11 mouse cellular contexts compared by ENCODE assay signal in the genomic region with DNA sequence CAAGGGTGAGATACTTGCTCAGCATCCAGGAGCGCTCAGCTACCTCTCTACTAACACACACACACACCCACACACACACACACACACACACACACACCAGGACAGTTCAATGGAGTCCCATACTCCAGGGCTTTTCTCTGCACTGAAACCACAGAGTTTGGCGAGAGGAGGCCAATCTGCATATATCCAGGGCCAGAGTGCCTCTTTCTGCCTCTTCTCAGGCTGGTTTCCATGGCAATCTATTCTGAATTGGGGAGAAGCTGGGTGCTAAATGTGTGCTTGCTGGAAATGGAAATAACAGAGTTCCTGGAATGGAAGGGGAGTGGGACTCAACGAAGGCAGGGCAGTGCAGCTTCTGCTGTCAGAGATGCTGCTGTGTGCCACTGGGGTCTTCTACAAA. TPM values are rescaled to one million over a fixed set of nuclear protein-coding genes. Genes with fewer than 3 reads are reported as not detected.
A peak's percentile ranks its signal among the peaks of the same experiment; 100 is the strongest.
DNase-seq lines count a peak whose midpoint lies in the region; ATAC-seq and TF ChIP-seq lines count a peak whose summit lies in the region.
"Had no signal": no experiment of that assay in that cellular context is flagged by ENCODE, and none has a peak within 500 bp of the region (broad histone marks: within the 10 kb centered on the region; RNA-seq: fewer than 3 reads in every experiment).

No protein-coding gene starts in this region.

- 22% methylated on average over 3 of the region's 3 CpGs for WGBS in midbrain, postnatal 0 days
- 82% methylated on average over 3 of the region's 3 CpGs for WGBS in limb, embryonic 10.5 days

- intact Hi-C loops in heart, postnatal 36 days (cut with DNase I) = loop anchor here (10.0 kb wide), 1 partner anchor 469 kb away; no protein-coding TSS in a partner anchor

- no peaks in the 10 kb centered on the region for H3K9me3 ChIP-seq in midbrain, postnatal 0 days (ENCODE audit: low read length)
- H3K9me3 ChIP-seq in limb, embryonic 10.5 days (replicated peaks) = no peaks in the 10 kb centered on the region

- peaks cover 6% of the 10 kb centered on the region; the same call in 1 of the 2 replicates for H3K4me1 ChIP-seq in midbrain, postnatal 0 days (ENCODE audit: insufficient read depth, low read length)
- peaks cover 18% of the 10 kb centered on the region for H3K4me1 ChIP-seq in limb, embryonic 10.5 days

- peak; percentile 92 for DNase-seq in brain, adult 2 months (ENCODE audit: low read depth, low spot score)
- DNase-seq in brain, embryonic 18.5 days (ENCODE audit: low read depth, low spot score) = peak; percentile 72
- peak; percentile 35 to 82 for DNase-seq in layer of hippocampus, adult 2 months (ENCODE audit: low spot score in 2 of 2)
- DNase-seq in midbrain, postnatal 0 days (ENCODE audit: low spot score) = peak; percentile 70
- no peak for DNase-seq in heart, postnatal 36 days
- DNase-seq in limb, embryonic 10.5 days (ENCODE audit: low spot score) = no peak
- DNase-seq in retina, embryonic 14.5 days (ENCODE audit: low spot score) = no peak
- DNase-seq: liver, postnatal 0 days had no signal

- H3K27me3 ChIP-seq in midbrain, postnatal 0 days (ENCODE audit: insufficient read depth, low read length) = peaks cover 12% of the 10 kb centered on the region
- peaks cover 39% of the 10 kb centered on the region for H3K27me3 ChIP-seq in limb, embryonic 10.5 days (ENCODE audit: low read depth, poor library complexity, severe bottlenecking)

- H3K36me3 ChIP-seq in midbrain, postnatal 0 days (ENCODE audit: insufficient read depth, low read length) = no peaks in the 10 kb centered on the region
- no peaks in the 10 kb centered on the region for H3K36me3 ChIP-seq in limb, embryonic 10.5 days

- H3K4me3 ChIP-seq in layer of hippocampus, adult 2 months = no peak overlapping the region
- H3K4me3 ChIP-seq in midbrain, postnatal 0 days (ENCODE audit: low read depth, low read length) = no peak overlapping the region
- no peak overlapping the region for H3K4me3 ChIP-seq in limb, embryonic 10.5 days

- H3K9ac ChIP-seq in midbrain, postnatal 0 days (replicated peaks; ENCODE audit: low read length, poor library complexity, severe bottlenecking) = no peak overlapping the region
- H3K9ac ChIP-seq: liver, postnatal 0 days had no signal

- peak overlapping the region; percentile 91 for H3K27ac ChIP-seq in layer of hippocampus, adult 2 months
- peak overlapping the region; percentile 62 for H3K27ac ChIP-seq in midbrain, postnatal 0 days (ENCODE audit: low read depth, low read length)
- no peak overlapping the region for H3K27ac ChIP-seq in limb, embryonic 10.5 days

- no peak; the same call in 1 of the 2 replicates for ATAC-seq in midbrain, postnatal 0 days (ENCODE audit: low FRiP score)
- ATAC-seq: liver, postnatal 0 days had no signal

- no peak for TF ChIP-seq CTCF in layer of hippocampus, adult 2 months (conservative IDR thresholded peaks at IDR 0.05)
- no peak for TF ChIP-seq CTCF in midbrain, postnatal 0 days (IDR thresholded peaks at IDR 0.05)

- no peak overlapping the region for H3K4me2 ChIP-seq in midbrain, postnatal 0 days (ENCODE audit: low read depth, low read length, poor library complexity, severe bottlenecking)
- H3K4me2 ChIP-seq: heart, embryonic 11.5 days had no signal

RNA-seq across cellular contexts. Expression of gene Cacna1s, which starts 3.2 kb away (rescaled TPM):
- total RNA-seq in layer of hippocampus, adult 2 months (2021) = under 1 TPM; 0.49 to 0.77 TPM
- total RNA-seq in midbrain, postnatal 0 days (2014; rRNA removed) = 0.42 and 0.71 TPM in 2 replicates
- 0.57 and 0.59 TPM in 2 replicates for polyA plus RNA-seq in midbrain, postnatal 0 days (2015; fragmentation: Nextera tagmentation; extraction: Ambion mirVana)
- 1 to 10 TPM; 3.4 to 5.7 TPM for total RNA-seq in heart, postnatal 36 days (2021)
- polyA plus RNA-seq in limb, embryonic 10.5 days (2016; fragmentation: Nextera tagmentation; extraction: Ambion mirVana) = 0.06 TPM in 1 of 2 replicates, not detected in the other
- total RNA-seq: common myeloid progenitor, adult 5-6 weeks had no signal
- polyA plus RNA-seq: liver, postnatal 0 days had no signal

RNA-seq across cellular contexts. Expression of gene Ascl5, which starts 5.2 kb away (rescaled TPM):
- not detected for total RNA-seq in layer of hippocampus, adult 2 months (2021)
- 3.0 TPM in 1 of 2 replicates, not detected in the other for total RNA-seq in midbrain, postnatal 0 days (2014; rRNA removed)
- 0.30 TPM in 1 of 2 replicates, not detected in the other for polyA plus RNA-seq in midbrain, postnatal 0 days (2015; fragmentation: Nextera tagmentation; extraction: Ambion mirVana)
- not detected for total RNA-seq in heart, postnatal 36 days (2021)
- not detected in 2 replicates for polyA plus RNA-seq in limb, embryonic 10.5 days (2016; fragmentation: Nextera tagmentation; extraction: Ambion mirVana)
- total RNA-seq: common myeloid progenitor, adult 5-6 weeks had no signal
- polyA plus RNA-seq: heart, embryonic 11.5 days; liver, postnatal 0 days had no signal

RNA-seq across cellular contexts. Expression of gene Tmem9, which starts 47.8 kb away (rescaled TPM):
- total RNA-seq in layer of hippocampus, adult 2 months (2021) = 10 to 100 TPM; 69.5 to 85.7 TPM
- 110 and 119 TPM in 2 replicates for total RNA-seq in midbrain, postnatal 0 days (2014; rRNA removed)
- polyA plus RNA-seq in midbrain, postnatal 0 days (2015; fragmentation: Nextera tagmentation; extraction: Ambion mirVana) = 172 and 188 TPM in 2 replicates
- total RNA-seq in heart, postnatal 36 days (2021) = 10 to 100 TPM; 16.1 to 19.4 TPM
- polyA plus RNA-seq in limb, embryonic 10.5 days (2016; fragmentation: Nextera tagmentation; extraction: Ambion mirVana) = 147 and 162 TPM in 2 replicates

RNA-seq across cellular contexts. Expression of gene Igfn1, which starts 49.6 kb away (rescaled TPM):
- total RNA-seq in layer of hippocampus, adult 2 months (2021) = under 1 TPM; 0.15 to 0.36 TPM
- 0.22 TPM in 1 of 2 replicates, not detected in the other for total RNA-seq in midbrain, postnatal 0 days (2014; rRNA removed)
- not detected in 2 replicates for polyA plus RNA-seq in midbrain, postnatal 0 days (2015; fragmentation: Nextera tagmentation; extraction: Ambion mirVana)
- not detected for total RNA-seq in heart, postnatal 36 days (2021)
- polyA plus RNA-seq in limb, embryonic 10.5 days (2016; fragmentation: Nextera tagmentation; extraction: Ambion mirVana) = 0.04 TPM in 1 of 2 replicates, not detected in the other
- total RNA-seq: common myeloid progenitor, adult 5-6 weeks had no signal
- polyA plus RNA-seq: intestine, embryonic 14.5 days; liver, postnatal 0 days had no signal

Comparison
In these comparisons a context has a peak if more than half of its experiments do, and no peak if none do; other contexts are left out.
1. DNase-seq: peak in brain, adult 2 months (single experiment), brain, embryonic 18.5 days (single experiment), layer of hippocampus, adult 2 months (2 of 2) and midbrain, postnatal 0 days (single experiment); none in heart, postnatal 36 days (0 of 2), limb, embryonic 10.5 days (single experiment) and retina, embryonic 14.5 days (single experiment).